Mouse (Mus musculus) kidney, adult 11 months (tissue): ENCODE measurements at regions not wholly inside any gene's neighbourhood (a gene's known extent, or its start where the extent isn't known, plus 50 kb on each side); places are given as distances from the start of the nearest gene placed in this dataset.
A peak's percentile ranks its signal among the peaks of the same experiment; 100 is the strongest.

Source experiments
- DNase-seq: peaks from one replicate; pipeline ENCODE4 v3.0.0; 2022

GRCm38 (mm10) chr10:99900955-99901835 lies 114.2 kb upstream of the Kitl start:
- no peak for DNase-seq

- no peak for DNase-seq
Measured at GRCm38 (mm10) chr10:99893999-99894398, 121.4 kb upstream of the Kitl start.

- no peak for DNase-seq
Measured at GRCm38 (mm10) chr10:99891899-99892298, 123.5 kb upstream of the Kitl start.

GRCm38 (mm10) chr10:99881901-99882300 lies 122.4 kb upstream of the Csl start:
- no peak for DNase-seq

- no peak for DNase-seq
Measured at GRCm38 (mm10) chr10:99879362-99879761, 119.9 kb upstream of the Csl start.

GRCm38 (mm10) chr10:99864711-99865110 lies 105.3 kb upstream of the Csl start:
- no peak for DNase-seq

GRCm38 (mm10) chr10:99860322-99861089 lies 101.0 kb upstream of the Csl start:
- no peak for DNase-seq

GRCm38 (mm10) chr10:99844110-99844509 lies 84.7 kb upstream of the Csl start:
- DNase-seq = no peak

- peak; percentile 15 for DNase-seq
Measured at GRCm38 (mm10) chr10:99841167-99841843, 81.8 kb upstream of the Csl start.

GRCm38 (mm10) chr10:99840179-99840876 lies 80.9 kb upstream of the Csl start:
- peak; percentile 7 for DNase-seq

GRCm38 (mm10) chr10:99836835-99837412 lies 77.5 kb upstream of the Csl start:
- DNase-seq = no peak

- DNase-seq = no peak
Measured at GRCm38 (mm10) chr10:99834905-99835633, 75.6 kb upstream of the Csl start.

- DNase-seq = no peak
Measured at GRCm38 (mm10) chr10:99829974-99830373, 70.5 kb upstream of the Csl start.

- no peak for DNase-seq
Measured at GRCm38 (mm10) chr10:99827476-99827875, 68.0 kb upstream of the Csl start.

GRCm38 (mm10) chr10:99825881-99826280 lies 66.4 kb upstream of the Csl start:
- DNase-seq = no peak

GRCm38 (mm10) chr10:99812069-99812650 lies 52.7 kb upstream of the Csl start:
- DNase-seq = no peak

GRCm38 (mm10) chr10:99811430-99811829 lies 52.0 kb upstream of the Csl start:
- no peak for DNase-seq
